ENCODE assay signal across 8 mouse cellular contexts in the genomic region with DNA sequence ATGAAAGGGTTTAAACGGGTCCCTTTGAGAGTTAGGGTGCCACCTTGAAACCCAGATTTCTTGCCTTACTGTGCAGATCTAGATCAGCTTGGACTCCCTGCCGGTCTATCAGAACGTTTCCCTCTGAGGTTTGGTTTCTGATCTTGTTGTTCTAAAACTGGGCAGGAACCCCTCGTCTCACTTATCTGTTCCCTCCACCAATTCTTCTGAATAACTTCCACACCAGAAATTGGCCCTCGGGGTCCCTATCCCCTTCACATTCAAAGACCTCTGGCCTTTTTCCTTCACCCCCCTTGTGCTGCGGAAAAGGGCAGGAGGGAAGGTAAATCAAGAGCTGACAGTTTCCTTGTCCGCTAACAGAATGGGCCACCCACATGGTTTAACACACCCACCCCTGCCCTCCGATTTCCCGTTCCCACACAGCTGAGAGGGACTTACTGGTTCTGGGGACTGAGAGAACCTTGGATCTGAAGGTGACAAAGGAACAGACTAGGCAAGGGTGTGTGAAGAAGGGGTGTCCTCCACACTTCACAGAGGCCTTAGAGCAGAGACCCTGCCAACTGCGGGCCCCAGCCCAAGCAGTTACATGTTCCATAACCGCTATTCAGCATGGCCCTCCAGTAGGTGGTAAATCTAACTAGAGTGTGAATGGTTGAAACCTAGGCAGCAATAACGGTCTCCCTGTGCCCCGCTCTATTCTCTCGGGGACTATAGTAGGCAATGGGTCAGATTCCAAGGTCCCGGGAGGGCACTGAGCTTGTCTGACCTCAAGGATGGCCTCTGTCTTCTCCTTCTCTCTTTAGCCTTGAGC. TPM values are rescaled to one million over a fixed set of nuclear protein-coding genes. Genes with fewer than 3 reads are reported as not detected.
DNase-seq lines count a peak whose midpoint lies in the region; ATAC-seq and TF ChIP-seq lines count a peak whose summit lies in the region.

No protein-coding gene starts in this region.

- H3K27me3 ChIP-seq in heart, embryonic 16.5 days (ENCODE audit: control insufficient read depth, insufficient read depth, low read length), result peaks cover 44% of the 10 kb centered on the region
- peaks cover 41% of the 10 kb centered on the region for H3K27me3 ChIP-seq in limb, embryonic 11.5 days (ENCODE audit: control insufficient read depth, insufficient read depth, low read length)
- peaks cover 59% of the 10 kb centered on the region for H3K27me3 ChIP-seq in neural tube, embryonic 15.5 days (replicated peaks)

- no peak for ATAC-seq in heart, embryonic 16.5 days (replicated peaks; ENCODE audit: extremely low read depth, insufficient read depth, low FRiP score)
- no peak for ATAC-seq in limb, embryonic 11.5 days (ENCODE audit: insufficient number of reproducible peaks, low FRiP score, low TSS enrichment, low read depth)
- no peak for ATAC-seq in neural tube, embryonic 15.5 days (ENCODE audit: low FRiP score)

- H3K4me3 ChIP-seq in lung, adult 2 months (replicated peaks; ENCODE audit: extremely low read depth, low read depth, low read length), result peak overlapping the region; percentile 67
- H3K4me3 ChIP-seq in heart, embryonic 16.5 days (ENCODE audit: low read length), result peak overlapping the region; percentile 61
- H3K4me3 ChIP-seq in limb, embryonic 11.5 days (ENCODE audit: low read depth, low read length), result peak overlapping the region; percentile 50
- H3K4me3 ChIP-seq in neural tube, embryonic 15.5 days (replicated peaks), result peak overlapping the region; percentile 61

- no peak for DNase-seq in lung, adult 2 months
- no peak for DNase-seq in lung, postnatal 10 days
- peak; percentile 41 for DNase-seq in limb, embryonic 11.5 days (ENCODE audit: low spot score)
- DNase-seq in left cerebral cortex, adult 11 months (ENCODE audit: low spot score), result no peak
- no peak for DNase-seq in adipocyte (ENCODE audit: low spot score)
- DNase-seq in layer of hippocampus, adult 8-10 months (ENCODE audit: low spot score in 2 of 2), result no peak

- H3K4me2 ChIP-seq in heart, embryonic 16.5 days (ENCODE audit: low read depth, low read length), result peak overlapping the region; percentile 94
- H3K4me2 ChIP-seq in limb, embryonic 11.5 days (ENCODE audit: low read depth, severe bottlenecking), result peak overlapping the region; percentile 93
- H3K4me2 ChIP-seq in neural tube, embryonic 15.5 days, result peak overlapping the region; percentile 77

- peaks cover 13% of the 10 kb centered on the region for H3K4me1 ChIP-seq in lung, adult 2 months (ENCODE audit: control insufficient read depth, insufficient read depth, low read length)
- peaks cover 46% of the 10 kb centered on the region for H3K4me1 ChIP-seq in heart, embryonic 16.5 days (ENCODE audit: control insufficient read depth, insufficient read depth, low read length)
- H3K4me1 ChIP-seq in limb, embryonic 11.5 days (ENCODE audit: control insufficient read depth, insufficient read depth, low read length), result peaks cover 41% of the 10 kb centered on the region
- peaks cover 68% of the 10 kb centered on the region for H3K4me1 ChIP-seq in neural tube, embryonic 15.5 days

- no peaks in the 10 kb centered on the region for H3K9me3 ChIP-seq in heart, embryonic 16.5 days (replicated peaks; ENCODE audit: control insufficient read depth, low read length)
- H3K9me3 ChIP-seq in limb, embryonic 11.5 days (ENCODE audit: control insufficient read depth, low read length), result no peaks in the 10 kb centered on the region
- H3K9me3 ChIP-seq in neural tube, embryonic 15.5 days (replicated peaks), result no peaks in the 10 kb centered on the region

- TF ChIP-seq CTCF in lung, adult 2 months (IDR thresholded peaks at IDR 0.05; ENCODE audit: insufficient read depth, low read length), result no peak

- 33% methylated on average over 15 of the region's 15 CpGs for whole genome bisulfite sequencing in lung, adult 2 months
- 43% methylated on average over 15 of the region's 15 CpGs for WGBS in heart, embryonic 16.5 days
- WGBS in limb, embryonic 11.5 days, result 4% methylated on average over 15 of the region's 15 CpGs
- WGBS in neural tube, embryonic 15.5 days, result 8% methylated on average over 15 of the region's 15 CpGs

- peak overlapping the region; percentile 60 for H3K27ac ChIP-seq in heart, embryonic 16.5 days (ENCODE audit: low read length)
- H3K27ac ChIP-seq in limb, embryonic 11.5 days (replicated peaks; ENCODE audit: low read depth, low read length), result no peak overlapping the region
- peak overlapping the region; percentile 25; the same call in 1 of the 2 replicates for H3K27ac ChIP-seq in neural tube, embryonic 15.5 days (replicated peaks)

- H3K9ac ChIP-seq in heart, embryonic 16.5 days (ENCODE audit: low read length), result peak overlapping the region; percentile 43
- H3K9ac ChIP-seq in limb, embryonic 11.5 days (ENCODE audit: low read length), result peak overlapping the region; percentile 41
- peak overlapping the region; percentile 70; the same call in 1 of the 2 replicates for H3K9ac ChIP-seq in neural tube, embryonic 15.5 days (replicated peaks)

- TF ChIP-seq POLR2A in lung, adult 2 months (IDR thresholded peaks at IDR 0.05; ENCODE audit: borderline replicate concordance, extremely low read depth, low read depth, low read length), result peak; percentile 32; the same call in 1 of the 2 replicates

- no peaks in the 10 kb centered on the region for H3K36me3 ChIP-seq in heart, embryonic 16.5 days (ENCODE audit: control insufficient read depth, insufficient read depth)
- H3K36me3 ChIP-seq in limb, embryonic 11.5 days (ENCODE audit: control insufficient read depth, insufficient read depth, low read length), result no peaks in the 10 kb centered on the region
- H3K36me3 ChIP-seq in neural tube, embryonic 15.5 days, result no peaks in the 10 kb centered on the region

RNA-seq across cellular contexts. Expression of a gene that starts 0.8 kb away (rescaled TPM):
- polyA plus RNA-seq in lung, adult 2 months (2012; rRNA removed), result 37.9 and 61.1 TPM in 2 replicates
- polyA plus RNA-seq in heart, embryonic 16.5 days (2015; fragmentation: Nextera tagmentation; extraction: Ambion mirVana), result 5.8 and 6.3 TPM in 2 replicates
- 5.5 and 7.1 TPM in 2 replicates for polyA plus RNA-seq in limb, embryonic 11.5 days (2014; fragmentation: Nextera tagmentation; extraction: Ambion mirVana)
- 14.2 and 17.0 TPM in 2 replicates for polyA plus RNA-seq in neural tube, embryonic 15.5 days (2015; fragmentation: Nextera tagmentation; extraction: Ambion mirVana)
- total RNA-seq in layer of hippocampus, adult 8-10 months (2022), result 1 to 10 TPM; 3.3 to 4.8 (median 3.5) TPM

RNA-seq across cellular contexts. Expression of a gene that starts 6.4 kb away (rescaled TPM):
- polyA plus RNA-seq in lung, adult 2 months (2012; rRNA removed), result not detected in 2 replicates
- not detected in 2 replicates for polyA plus RNA-seq in heart, embryonic 16.5 days (2015; fragmentation: Nextera tagmentation; extraction: Ambion mirVana)
- not detected in 2 replicates for polyA plus RNA-seq in limb, embryonic 11.5 days (2014; fragmentation: Nextera tagmentation; extraction: Ambion mirVana)
- polyA plus RNA-seq in neural tube, embryonic 15.5 days (2015; fragmentation: Nextera tagmentation; extraction: Ambion mirVana), result not detected in 2 replicates
- not detected for total RNA-seq in layer of hippocampus, adult 8-10 months (2022)

RNA-seq across cellular contexts. Expression of a gene that starts 7.7 kb away (rescaled TPM):
- 7.2 and 7.5 TPM in 2 replicates for polyA plus RNA-seq in lung, adult 2 months (2012; rRNA removed)
- 8.7 and 9.5 TPM in 2 replicates for polyA plus RNA-seq in heart, embryonic 16.5 days (2015; fragmentation: Nextera tagmentation; extraction: Ambion mirVana)
- 16.2 and 17.1 TPM in 2 replicates for polyA plus RNA-seq in limb, embryonic 11.5 days (2014; fragmentation: Nextera tagmentation; extraction: Ambion mirVana)
- 13.9 and 14.8 TPM in 2 replicates for polyA plus RNA-seq in neural tube, embryonic 15.5 days (2015; fragmentation: Nextera tagmentation; extraction: Ambion mirVana)
- total RNA-seq in layer of hippocampus, adult 8-10 months (2022), result 10 to 100 TPM in 3 of 4 experiments, 1 to 10 TPM in 1; 9.7 to 11.6 (median 11.2) TPM

RNA-seq across cellular contexts. Expression of a gene that starts 9.7 kb away (rescaled TPM):
- polyA plus RNA-seq in lung, adult 2 months (2012; rRNA removed), result not detected in 2 replicates
- 0.22 TPM in 1 of 2 replicates, not detected in the other for polyA plus RNA-seq in heart, embryonic 16.5 days (2015; fragmentation: Nextera tagmentation; extraction: Ambion mirVana)
- 0.35 and 0.43 TPM in 2 replicates for polyA plus RNA-seq in limb, embryonic 11.5 days (2014; fragmentation: Nextera tagmentation; extraction: Ambion mirVana)
- 0.42 TPM in 1 of 2 replicates, not detected in the other for polyA plus RNA-seq in neural tube, embryonic 15.5 days (2015; fragmentation: Nextera tagmentation; extraction: Ambion mirVana)
- not detected for total RNA-seq in layer of hippocampus, adult 8-10 months (2022)

RNA-seq across cellular contexts. Expression of a gene that starts 14.9 kb away (rescaled TPM):
- polyA plus RNA-seq in lung, adult 2 months (2012; rRNA removed), result 13.8 and 15.8 TPM in 2 replicates
- polyA plus RNA-seq in heart, embryonic 16.5 days (2015; fragmentation: Nextera tagmentation; extraction: Ambion mirVana), result 1.1 and 2.3 TPM in 2 replicates
- 0.81 and 1.5 TPM in 2 replicates for polyA plus RNA-seq in limb, embryonic 11.5 days (2014; fragmentation: Nextera tagmentation; extraction: Ambion mirVana)
- polyA plus RNA-seq in neural tube, embryonic 15.5 days (2015; fragmentation: Nextera tagmentation; extraction: Ambion mirVana), result 0.20 and 1.4 TPM in 2 replicates
- total RNA-seq in layer of hippocampus, adult 8-10 months (2022), result under 1 TPM; 0.51 to 0.89 (median 0.79) TPM
